Mouse (Mus musculus): ENCODE measurements at regions not wholly inside any gene's neighbourhood (a gene's known extent, or its start where the extent isn't known, plus 50 kb on each side); places are given as distances from the start of the nearest gene placed in this dataset.

DNA sequence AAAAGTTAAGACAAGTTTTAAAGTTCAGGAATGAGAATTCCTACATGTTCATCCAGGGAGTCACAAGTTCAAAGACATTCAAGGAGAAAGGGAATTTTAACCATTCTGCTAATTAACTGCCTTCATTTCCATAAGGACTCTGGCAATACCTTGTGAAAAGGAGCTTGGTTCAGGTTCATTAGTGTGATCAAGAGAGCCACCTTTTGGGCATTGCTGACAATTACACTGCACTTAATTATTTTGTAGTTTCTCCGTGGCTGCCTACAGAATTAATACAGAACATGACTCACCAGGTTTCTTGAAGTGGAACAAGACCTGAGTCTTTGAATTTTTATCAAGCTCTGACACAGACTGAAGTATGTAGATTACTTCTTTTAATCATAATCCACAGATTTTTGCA is 52.4 kb upstream of the Ankef1 start:
- DNase-seq, result peak; percentile 33
